Mouse (Mus musculus) cerebellum, postnatal 36 days (tissue): ENCODE measurements around the gene Stil.
"Not testable (repeated sequence)": the region's sequence is repeated elsewhere in the genome, so short reads cannot be mapped to it uniquely, and the experiment has no call there.

Experiments used
- DNase-seq, 2 experiments: peaks; one replicate each; pipeline ENCODE4 v3.0.0; 2021 to 2022; ENCODE audit warnings: mixed read lengths in 2 of 2

Gene Stil

GRCm38 (mm10) chr4:114999773-115000428 lies at the start of gene Stil:
Gene Stil, plus strand, starts transcription at chr4:115000159.
- peak; percentile 93 to 96 for DNase-seq

GRCm38 (mm10) chr4:114953172-114953571 lies 46.8 kb upstream of the Stil start:
- DNase-seq, result no peak

GRCm38 (mm10) chr4:114957403-114957802 lies 42.6 kb upstream of the Stil start:
- peak in 1 of 2 experiments; percentile 22 for DNase-seq

GRCm38 (mm10) chr4:114958231-114958630 lies 41.7 kb upstream of the Stil start:
- DNase-seq, result no peak

GRCm38 (mm10) chr4:114958786-114959185 lies 41.2 kb upstream of the Stil start:
- no peak for DNase-seq

- no peak for DNase-seq
Observed at GRCm38 (mm10) chr4:114959533-114959932, 40.4 kb upstream of the Stil start.

GRCm38 (mm10) chr4:114960881-114961280 lies 39.1 kb upstream of the Stil start:
- DNase-seq, result not testable (repeated sequence)

GRCm38 (mm10) chr4:114970736-114971135 lies 29.2 kb upstream of the Stil start:
- DNase-seq, result no peak

- no peak for DNase-seq
Observed at GRCm38 (mm10) chr4:114973229-114973740, 26.7 kb upstream of the Stil start.

- no peak for DNase-seq
Observed at GRCm38 (mm10) chr4:114982619-114983018, 17.3 kb upstream of the Stil start.

- DNase-seq, result no peak
Observed at GRCm38 (mm10) chr4:114983020-114983419, 16.9 kb upstream of the Stil start.

GRCm38 (mm10) chr4:114986211-114986590 lies 13.8 kb upstream of the Stil start:
- DNase-seq, result no peak

GRCm38 (mm10) chr4:114986591-114987432 lies 13.1 kb upstream of the Stil start, which contains the start of gene Cmpk1:
Gene Cmpk1, minus strand, starts transcription at chr4:114987241.
- DNase-seq, result peak; percentile 82 to 88

- no peak for DNase-seq
Observed at GRCm38 (mm10) chr4:114994218-114994617, 5.7 kb upstream of the Stil start.

GRCm38 (mm10) chr4:114997051-114997450 lies 2.9 kb upstream of the Stil start:
- DNase-seq, result peak; percentile 31 to 38

- DNase-seq, result no peak
Observed at GRCm38 (mm10) chr4:114999445-114999772, 550 bp upstream of the Stil start.

- no peak for DNase-seq
Observed at GRCm38 (mm10) chr4:115000429-115000795, 453 bp downstream of the Stil start.

- no peak for DNase-seq
Observed at GRCm38 (mm10) chr4:115014276-115014675, 14.3 kb downstream of the Stil start.

- DNase-seq, result no peak
Observed at GRCm38 (mm10) chr4:115019997-115020396, 20.0 kb downstream of the Stil start.

- no peak for DNase-seq
Observed at GRCm38 (mm10) chr4:115035043-115035442, 35.1 kb downstream of the Stil start.

- peak; percentile 10 to 23 for DNase-seq
Observed at GRCm38 (mm10) chr4:115038242-115038641, 38.3 kb downstream of the Stil start.

- DNase-seq, result no peak
Observed at GRCm38 (mm10) chr4:115045621-115046020, 45.7 kb downstream of the Stil start.

GRCm38 (mm10) chr4:115047750-115048149 lies 47.8 kb downstream of the Stil start:
- peak in 1 of 2 experiments; percentile 14 for DNase-seq

- DNase-seq, result no peak
Observed at GRCm38 (mm10) chr4:115048190-115048589, 48.2 kb downstream of the Stil start.
